Mouse (Mus musculus): ENCODE data around the gene Ube2n. TPM values are rescaled to one million over a fixed set of nuclear protein-coding genes. Genes with fewer than 3 reads are reported as not detected.

Gene Ube2n
- polyA plus RNA-seq, 1 experiment from 2014 or later = 371 TPM

DNA sequence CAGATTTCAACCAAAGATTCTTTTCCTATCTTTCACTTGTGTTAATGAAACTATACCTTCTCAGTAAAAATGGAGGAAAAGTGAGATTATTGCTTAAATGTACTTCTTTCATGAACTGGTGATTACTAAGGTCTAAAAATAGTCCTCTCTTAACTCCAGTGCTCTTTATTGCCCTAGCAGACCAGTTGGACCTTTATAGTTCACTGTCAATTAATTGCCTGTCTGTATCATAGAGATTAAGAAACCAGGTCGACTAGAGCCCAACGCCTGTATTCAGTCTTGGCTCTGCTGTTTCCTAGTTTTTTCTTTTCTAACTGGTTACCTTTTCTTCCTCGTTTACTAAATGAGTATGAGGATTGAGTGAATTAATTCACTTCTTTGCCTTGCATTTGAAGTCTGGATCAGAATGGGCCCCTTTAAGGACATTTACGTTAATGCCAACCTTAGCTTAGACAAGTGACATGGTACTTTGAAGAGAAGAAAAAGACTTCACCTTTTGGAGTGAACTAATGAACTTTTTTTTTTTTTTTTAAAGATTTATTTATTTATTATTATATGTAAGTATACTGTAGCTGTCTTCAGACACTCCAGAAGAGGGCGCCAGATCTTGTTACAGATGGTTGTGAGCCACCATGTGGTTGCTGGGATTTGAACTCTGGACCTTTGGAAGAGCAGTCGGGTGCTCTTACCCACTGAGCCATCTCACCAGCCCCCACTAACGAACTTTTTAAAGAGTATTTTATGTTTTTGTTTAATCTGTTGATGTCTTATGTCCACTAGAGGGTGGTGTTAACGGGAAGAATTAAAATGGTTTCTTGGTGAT, 20.7 kb downstream of the Ube2n start:
- Histone ChIP-seq H3K9me3 (ENCODE audit: control insufficient read depth, low read length) (no peaks in the 10 kb centered on the region), H3K4me3 (replicated peaks; ENCODE audit: low read length) (no peak overlapping the region), H3K9ac (no peak overlapping the region), H3K4me1 (replicated peaks; ENCODE audit: control insufficient read depth, insufficient read depth, low read length) (no peaks in the 10 kb centered on the region; the same call in none of the 2 replicates), H3K36me3 (replicated peaks; ENCODE audit: control insufficient read depth, insufficient read depth) (no peaks in the 10 kb centered on the region), H3K4me2 (replicated peaks) (no peak overlapping the region), H3K27me3 (ENCODE audit: control insufficient read depth, insufficient read depth, low read length) (no peaks in the 10 kb centered on the region), H3K27ac (no peak overlapping the region)
- ATAC-seq (ENCODE audit: low FRiP score) = no peak
- WGBS = 93% methylated on average over 8 of the region's 8 CpGs
- no peak for DNase-seq (ENCODE audit: low spot score)

DNA sequence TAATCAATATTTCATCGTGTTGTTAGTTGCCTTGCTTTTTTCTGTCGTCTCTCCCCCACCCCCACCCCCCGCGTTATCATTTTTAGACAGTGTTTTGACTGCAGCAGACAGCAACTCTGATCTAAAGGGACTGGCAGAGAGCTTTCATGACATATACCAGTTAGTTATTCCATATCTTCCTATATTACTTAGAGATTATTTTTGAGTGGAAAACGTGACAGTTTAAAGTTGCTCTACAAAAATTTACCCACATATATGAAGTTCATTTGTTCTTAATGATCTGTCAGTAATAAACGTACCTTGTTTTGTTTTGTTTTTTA, 21.2 kb downstream of the Ube2n start:
- no peaks in the 10 kb centered on the region; the same call in 1 of the 2 replicates for H3K4me1 ChIP-seq (replicated peaks; ENCODE audit: control insufficient read depth, insufficient read depth, low read length)
- H3K4me3 ChIP-seq (replicated peaks; ENCODE audit: low read length) = no peak overlapping the region
- DNase-seq (ENCODE audit: low spot score) = no peak
- WGBS = 85% methylated on average over 6 of the region's 6 CpGs
- H3K4me2 ChIP-seq (replicated peaks) = no peak overlapping the region
- no peaks in the 10 kb centered on the region for H3K9me3 ChIP-seq (ENCODE audit: control insufficient read depth, low read length)
- H3K9ac ChIP-seq = no peak overlapping the region
- no peaks in the 10 kb centered on the region for H3K36me3 ChIP-seq (replicated peaks; ENCODE audit: control insufficient read depth, insufficient read depth)
- no peaks in the 10 kb centered on the region for H3K27me3 ChIP-seq (ENCODE audit: control insufficient read depth, insufficient read depth, low read length)
- ATAC-seq (ENCODE audit: low FRiP score) = no peak
- H3K27ac ChIP-seq = no peak overlapping the region

GRCm38 (mm10) chr10:95539260-95539659, 24.3 kb downstream of the Ube2n start:
- ATAC-seq (ENCODE audit: low FRiP score) = no peak
- H3K4me3 ChIP-seq (replicated peaks; ENCODE audit: low read length) = no peak overlapping the region
- no peaks in the 10 kb centered on the region for H3K27me3 ChIP-seq (ENCODE audit: control insufficient read depth, insufficient read depth, low read length)
- peaks cover 4% of the 10 kb centered on the region; the same call in 1 of the 2 replicates for H3K36me3 ChIP-seq (replicated peaks; ENCODE audit: control insufficient read depth, insufficient read depth)
- H3K4me1 ChIP-seq (replicated peaks; ENCODE audit: control insufficient read depth, insufficient read depth, low read length) = no peaks in the 10 kb centered on the region
- H3K27ac ChIP-seq = no peak overlapping the region
- 92% methylated on average over 3 of the region's 3 CpGs for WGBS
- H3K4me2 ChIP-seq (replicated peaks) = no peak overlapping the region
- no peak for DNase-seq (ENCODE audit: low spot score)
- H3K9ac ChIP-seq = no peak overlapping the region
- H3K9me3 ChIP-seq (ENCODE audit: control insufficient read depth, low read length) = no peaks in the 10 kb centered on the region

GRCm38 (mm10) chr10:95539841-95540240, 24.9 kb downstream of the Ube2n start:
- no peak for ATAC-seq (ENCODE audit: low FRiP score)
- H3K9ac ChIP-seq = no peak overlapping the region
- H3K4me2 ChIP-seq (replicated peaks) = no peak overlapping the region
- no peaks in the 10 kb centered on the region for H3K9me3 ChIP-seq (ENCODE audit: control insufficient read depth, low read length)
- H3K4me3 ChIP-seq (replicated peaks; ENCODE audit: low read length) = no peak overlapping the region
- 96% methylated on average over 3 of the region's 3 CpGs for WGBS
- H3K4me1 ChIP-seq (replicated peaks; ENCODE audit: control insufficient read depth, insufficient read depth, low read length) = no peaks in the 10 kb centered on the region
- H3K27ac ChIP-seq = no peak overlapping the region
- no peaks in the 10 kb centered on the region for H3K27me3 ChIP-seq (ENCODE audit: control insufficient read depth, insufficient read depth, low read length)
- H3K36me3 ChIP-seq (replicated peaks; ENCODE audit: control insufficient read depth, insufficient read depth) = peaks cover 10% of the 10 kb centered on the region; the same call in 1 of the 2 replicates
- no peak for DNase-seq (ENCODE audit: low spot score)

DNA sequence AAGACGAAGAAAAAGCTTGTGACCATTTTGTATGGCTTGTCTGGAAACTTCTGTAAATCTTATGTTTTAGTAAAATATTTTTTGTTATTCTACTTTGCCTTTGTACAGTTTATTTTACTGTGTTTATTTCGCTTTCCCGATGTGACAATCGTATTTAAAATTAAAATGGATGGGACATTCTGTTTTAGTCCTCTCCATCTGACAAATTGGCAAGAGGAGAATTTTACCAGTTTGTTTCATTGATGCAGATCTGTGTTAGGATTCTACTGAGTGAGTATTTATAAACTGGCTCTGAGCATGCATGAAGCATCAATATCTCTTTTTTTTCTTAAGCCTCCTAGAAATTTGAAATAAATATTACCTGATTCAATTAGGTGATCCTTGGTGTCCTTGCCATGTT, 28.0 kb downstream of the Ube2n start:
- Histone ChIP-seq H3K9ac (no peak overlapping the region), H3K4me1 (replicated peaks; ENCODE audit: control insufficient read depth, insufficient read depth, low read length) (no peaks in the 10 kb centered on the region), H3K9me3 (ENCODE audit: control insufficient read depth, low read length) (no peaks in the 10 kb centered on the region), H3K27ac (no peak overlapping the region), H3K27me3 (ENCODE audit: control insufficient read depth, insufficient read depth, low read length) (no peaks in the 10 kb centered on the region), H3K36me3 (replicated peaks; ENCODE audit: control insufficient read depth, insufficient read depth) (peaks cover 37% of the 10 kb centered on the region), H3K4me2 (replicated peaks) (no peak overlapping the region), H3K4me3 (replicated peaks; ENCODE audit: low read length) (no peak overlapping the region)
- WGBS = 97% methylated on average over 4 of the region's 4 CpGs
- no peak for ATAC-seq (ENCODE audit: low FRiP score)
- no peak for DNase-seq (ENCODE audit: low spot score)

GRCm38 (mm10) chr10:95543377-95543776, 28.4 kb downstream of the Ube2n start:
- H3K9me3 ChIP-seq (ENCODE audit: control insufficient read depth, low read length) = no peaks in the 10 kb centered on the region
- no peak overlapping the region for H3K27ac ChIP-seq
- H3K9ac ChIP-seq = no peak overlapping the region
- H3K27me3 ChIP-seq (ENCODE audit: control insufficient read depth, insufficient read depth, low read length) = no peaks in the 10 kb centered on the region
- H3K4me3 ChIP-seq (replicated peaks; ENCODE audit: low read length) = no peak overlapping the region
- no peak for DNase-seq (ENCODE audit: low spot score)
- H3K4me1 ChIP-seq (replicated peaks; ENCODE audit: control insufficient read depth, insufficient read depth, low read length) = no peaks in the 10 kb centered on the region
- ATAC-seq (ENCODE audit: low FRiP score) = no peak
- no peak overlapping the region for H3K4me2 ChIP-seq (replicated peaks)
- H3K36me3 ChIP-seq (replicated peaks; ENCODE audit: control insufficient read depth, insufficient read depth) = peaks cover 42% of the 10 kb centered on the region
- WGBS = 94% methylated on average over 2 of the region's 2 CpGs

DNA sequence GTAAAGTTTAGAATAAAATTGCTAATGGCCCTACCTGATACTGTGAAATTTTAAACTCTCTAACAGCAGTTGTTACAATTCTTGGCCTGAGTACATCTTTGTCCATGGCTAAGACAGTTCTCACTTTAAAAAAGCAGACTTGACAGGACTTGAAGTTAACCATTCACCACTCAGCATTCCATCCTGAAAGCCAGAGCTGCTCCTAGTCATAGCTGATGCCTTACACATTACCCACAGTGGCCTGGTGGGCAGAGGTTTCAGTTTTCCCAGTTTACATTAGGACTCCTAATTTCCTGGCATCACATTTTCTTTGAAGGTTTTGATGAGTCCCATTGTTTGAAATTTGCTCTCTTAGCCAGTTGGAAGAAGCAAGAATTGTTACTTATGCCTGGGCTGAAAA, 29.1 kb downstream of the Ube2n start:
- DNase-seq (ENCODE audit: low spot score) = no peak
- H3K4me1 ChIP-seq (replicated peaks; ENCODE audit: control insufficient read depth, insufficient read depth, low read length) = no peaks in the 10 kb centered on the region
- H3K36me3 ChIP-seq (replicated peaks; ENCODE audit: control insufficient read depth, insufficient read depth) = peaks cover 46% of the 10 kb centered on the region
- no peak overlapping the region for H3K4me3 ChIP-seq (replicated peaks; ENCODE audit: low read length)
- no peak overlapping the region for H3K27ac ChIP-seq
- no peaks in the 10 kb centered on the region for H3K9me3 ChIP-seq (ENCODE audit: control insufficient read depth, low read length)
- H3K9ac ChIP-seq = no peak overlapping the region
- no peak overlapping the region for H3K4me2 ChIP-seq (replicated peaks)
- no peak for ATAC-seq (ENCODE audit: low FRiP score)
- no peaks in the 10 kb centered on the region for H3K27me3 ChIP-seq (ENCODE audit: control insufficient read depth, insufficient read depth, low read length)

- H3K4me2 ChIP-seq (replicated peaks) = no peak overlapping the region
- no peak overlapping the region for H3K4me3 ChIP-seq (replicated peaks; ENCODE audit: low read length)
- DNase-seq (ENCODE audit: low spot score) (no peak), ATAC-seq (ENCODE audit: low FRiP score) (no peak)
- H3K27me3 ChIP-seq (ENCODE audit: control insufficient read depth, insufficient read depth, low read length) = no peaks in the 10 kb centered on the region
- H3K27ac ChIP-seq = no peak overlapping the region
- H3K9me3 ChIP-seq (ENCODE audit: control insufficient read depth, low read length) = no peaks in the 10 kb centered on the region
- no peak overlapping the region for H3K9ac ChIP-seq
- H3K36me3 ChIP-seq (replicated peaks; ENCODE audit: control insufficient read depth, insufficient read depth) = peaks cover 52% of the 10 kb centered on the region
- no peaks in the 10 kb centered on the region for H3K4me1 ChIP-seq (replicated peaks; ENCODE audit: control insufficient read depth, insufficient read depth, low read length)
- 72% methylated on average over 2 of the region's 2 CpGs for WGBS
Measured at GRCm38 (mm10) chr10:95544651-95545050, 29.7 kb downstream of the Ube2n start.

- Histone ChIP-seq H3K27ac (no peak overlapping the region), H3K4me2 (replicated peaks) (no peak overlapping the region), H3K27me3 (ENCODE audit: control insufficient read depth, insufficient read depth, low read length) (no peaks in the 10 kb centered on the region), H3K4me1 (replicated peaks; ENCODE audit: control insufficient read depth, insufficient read depth, low read length) (no peaks in the 10 kb centered on the region), H3K9me3 (ENCODE audit: control insufficient read depth, low read length) (no peaks in the 10 kb centered on the region), H3K9ac (no peak overlapping the region), H3K36me3 (replicated peaks; ENCODE audit: control insufficient read depth, insufficient read depth) (peaks cover 56% of the 10 kb centered on the region), H3K4me3 (replicated peaks; ENCODE audit: low read length) (no peak overlapping the region)
- ATAC-seq (ENCODE audit: low FRiP score) (no peak), DNase-seq (ENCODE audit: low spot score) (no peak)
- 66% methylated on average over 4 of the region's 4 CpGs for WGBS
Measured at GRCm38 (mm10) chr10:95545051-95545450, 30.1 kb downstream of the Ube2n start.

DNA sequence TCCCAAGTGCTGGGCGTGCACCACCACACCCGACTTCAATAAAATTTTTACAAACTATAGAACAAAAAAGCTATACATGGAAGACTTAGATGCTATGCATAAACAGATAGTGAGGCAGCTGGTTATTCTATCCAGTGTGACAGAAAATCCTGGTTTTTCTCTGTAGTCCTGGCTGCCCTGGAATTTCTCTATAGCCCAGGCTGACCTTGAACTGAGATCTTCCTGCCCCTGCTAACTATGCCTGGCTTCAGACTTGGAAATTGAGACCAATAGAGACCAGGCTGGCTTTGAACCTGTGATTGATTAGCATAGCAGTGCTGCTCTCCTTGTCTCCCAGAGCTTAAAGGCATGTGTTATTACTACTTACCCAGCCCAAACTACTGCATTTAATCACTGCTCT, 31.2 kb downstream of the Ube2n start:
- DNase-seq (ENCODE audit: low spot score) = no peak
- H3K4me3 ChIP-seq (replicated peaks; ENCODE audit: low read length) = no peak overlapping the region
- H3K4me2 ChIP-seq (replicated peaks) = no peak overlapping the region
- no peaks in the 10 kb centered on the region for H3K4me1 ChIP-seq (replicated peaks; ENCODE audit: control insufficient read depth, insufficient read depth, low read length)
- no peaks in the 10 kb centered on the region for H3K9me3 ChIP-seq (ENCODE audit: control insufficient read depth, low read length)
- WGBS = 94% methylated on average over 2 of the region's 2 CpGs
- no peak overlapping the region for H3K9ac ChIP-seq
- peaks cover 66% of the 10 kb centered on the region for H3K36me3 ChIP-seq (replicated peaks; ENCODE audit: control insufficient read depth, insufficient read depth)
- ATAC-seq (ENCODE audit: low FRiP score) = no peak
- no peak overlapping the region for H3K27ac ChIP-seq
- H3K27me3 ChIP-seq (ENCODE audit: control insufficient read depth, insufficient read depth, low read length) = no peaks in the 10 kb centered on the region
